Mouse (Mus musculus) G1E (cell line): ENCODE data around the gene Rbbp8nl.

ENCODE experiments used
- CTCF ChIP-seq: IDR thresholded peaks from 2 replicates; pipeline ENCODE4 v1.5.1; 2012; ENCODE audit warnings: low read depth, low read length, inconsistent platforms, mixed read lengths
- GATA1 ChIP-seq: IDR thresholded peaks from 2 replicates; pipeline ENCODE4 v1.6.1; 2012; ENCODE audit warnings: borderline replicate concordance, low read length, inconsistent platforms, mixed read lengths
- POLR2AphosphoS5 ChIP-seq: IDR thresholded peaks from 2 replicates; pipeline ENCODE4 v1.6.1; 2012; ENCODE audit warnings: low read depth, low read length, inconsistent platforms; ENCODE audit not compliant: insufficient replicate concordance
- TAL1 ChIP-seq: conservative IDR thresholded peaks from 2 replicates; pipeline ENCODE4 v1.6.1; 2012; ENCODE audit warnings: low read depth, low read length, inconsistent platforms, mixed read lengths

- no peak for TF ChIP-seq CTCF
- TF ChIP-seq GATA1 = no peak
- no peak for TF ChIP-seq TAL1
- no peak for TF ChIP-seq POLR2AphosphoS5
Measured at GRCm38 (mm10) chr2:180276385-180276784, 13.3 kb downstream of the Rbbp8nl start.
